ENCODE assay signal across 9 mouse cellular contexts in the genomic region with DNA sequence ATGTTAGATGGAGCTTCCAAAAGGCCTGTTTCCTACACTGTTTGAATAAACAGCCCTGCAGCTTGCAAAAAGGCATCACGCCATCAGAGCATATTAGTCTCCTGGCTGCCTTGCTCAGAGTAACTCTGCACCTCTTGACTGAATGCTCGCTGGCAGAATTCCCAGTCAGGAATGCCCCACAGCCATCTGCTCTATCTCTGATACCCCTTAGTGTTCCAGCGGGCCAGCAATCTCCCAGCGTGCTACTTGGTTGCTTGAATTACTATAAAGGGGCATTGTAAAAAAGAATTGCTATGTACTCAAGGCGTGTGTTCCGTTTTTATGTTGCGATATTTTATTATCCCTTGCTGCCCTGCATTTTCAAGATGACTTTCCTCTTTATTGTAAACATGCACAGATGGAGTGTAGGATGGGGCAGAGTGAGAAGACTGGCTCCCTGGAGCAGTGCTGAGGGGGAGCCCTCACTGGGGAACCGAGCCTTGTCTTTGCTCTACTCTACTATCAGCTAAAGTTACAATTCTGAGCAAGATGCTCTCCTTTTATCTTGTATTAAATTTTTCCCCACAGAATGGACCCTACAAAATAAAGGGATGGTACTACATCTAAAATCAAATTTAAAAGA. TPM values are rescaled to one million over a fixed set of nuclear protein-coding genes. Genes with fewer than 3 reads are reported as not detected.
A peak's percentile ranks its signal among the peaks of the same experiment; 100 is the strongest.
DNase-seq lines count a peak whose midpoint lies in the region; ATAC-seq and TF ChIP-seq lines count a peak whose summit lies in the region.
"Had no signal": no experiment of that assay in that cellular context is flagged by ENCODE, and none has a peak within 500 bp of the region (broad histone marks: within the 10 kb centered on the region; RNA-seq: fewer than 3 reads in every experiment).

No protein-coding gene starts in this region.

- peak overlapping the region; percentile 75 for H3K27ac ChIP-seq in heart, postnatal 0 days (ENCODE audit: low read depth)
- no peak overlapping the region for H3K27ac ChIP-seq in stomach, embryonic 16.5 days (ENCODE audit: low read length)

- H3K9me3 ChIP-seq in heart, postnatal 0 days (replicated peaks; ENCODE audit: control insufficient read depth, low read length): no peaks in the 10 kb centered on the region
- no peaks in the 10 kb centered on the region for H3K9me3 ChIP-seq in stomach, embryonic 16.5 days (replicated peaks; ENCODE audit: control insufficient read depth, low read length)
- H3K9me3 ChIP-seq: G1E had no signal

- H3K4me3 ChIP-seq in heart, postnatal 0 days (ENCODE audit: low read depth, low read length): no peak overlapping the region
- H3K4me3 ChIP-seq in stomach, embryonic 16.5 days (replicated peaks; ENCODE audit: low read length): no peak overlapping the region

- TF ChIP-seq EP300 in heart, postnatal 0 days (IDR thresholded peaks at IDR 0.05; ENCODE audit: low read depth): peak; percentile 56; the same call in 1 of the 2 replicates

- H3K36me3 ChIP-seq in heart, postnatal 0 days (replicated peaks; ENCODE audit: control insufficient read depth, insufficient read depth, low read length): no peaks in the 10 kb centered on the region
- H3K36me3 ChIP-seq in stomach, embryonic 16.5 days (ENCODE audit: control insufficient read depth, insufficient read depth, low read length): no peaks in the 10 kb centered on the region
- H3K36me3 ChIP-seq: G1E had no signal

- peak; percentile 46 to 62 for DNase-seq in left cerebral cortex, adult 18-20 months (ENCODE audit: low spot score in 2 of 2)
- DNase-seq in left cerebral cortex, adult 11 months (ENCODE audit: low spot score): no peak
- DNase-seq in cerebellum, postnatal 4 days (ENCODE audit: low spot score in 2 of 2): peak; percentile 31 to 81
- peak; percentile 90 for DNase-seq in heart, postnatal 0 days (ENCODE audit: low spot score)
- DNase-seq in left cerebral cortex, postnatal 14 days (ENCODE audit: low spot score in 2 of 2): peak; percentile 34 to 61
- no peak for DNase-seq in kidney, postnatal 25 days

- H3K4me2 ChIP-seq in heart, postnatal 0 days (ENCODE audit: low read depth, low read length): peak overlapping the region; percentile 22; the same call in 1 of the 2 replicates
- no peak overlapping the region for H3K4me2 ChIP-seq in stomach, embryonic 16.5 days (ENCODE audit: low read depth, low read length)

- no peaks in the 10 kb centered on the region for H3K27me3 ChIP-seq in heart, postnatal 0 days (ENCODE audit: control insufficient read depth, insufficient read depth, low read length)
- no peaks in the 10 kb centered on the region for H3K27me3 ChIP-seq in stomach, embryonic 16.5 days (ENCODE audit: control insufficient read depth, insufficient read depth, low read length)

- peaks cover 9% of the 10 kb centered on the region for H3K4me1 ChIP-seq in heart, postnatal 0 days (ENCODE audit: control insufficient read depth, insufficient read depth)
- peaks cover 3% of the 10 kb centered on the region; the same call in 1 of the 2 replicates for H3K4me1 ChIP-seq in stomach, embryonic 16.5 days (ENCODE audit: control insufficient read depth, insufficient read depth, low read length)

- no peak for TF ChIP-seq CTCF in heart, postnatal 0 days (IDR thresholded peaks at IDR 0.05; ENCODE audit: low read depth)

- ATAC-seq in heart, postnatal 0 days (ENCODE audit: insufficient read depth, low read depth): peak; percentile 95
- peak; percentile 78; the same call in 1 of the 2 replicates for ATAC-seq in stomach, embryonic 16.5 days (ENCODE audit: insufficient read depth, low FRiP score)
- ATAC-seq in erythroid progenitor cell, adult 5-6 weeks (replicated peaks; ENCODE audit: low FRiP score, poor library complexity, severe bottlenecking): no peak

- 25% methylated on average over 8 of the region's 8 CpGs for WGBS in heart, postnatal 0 days
- WGBS in stomach, embryonic 16.5 days: 38% methylated on average over 8 of the region's 8 CpGs

- intact Hi-C loops in left cerebral cortex, postnatal 14 days (cut with DNase I): no loop called here

- H3K9ac ChIP-seq in heart, postnatal 0 days (replicated peaks; ENCODE audit: low read depth, low read length): peak overlapping the region; percentile 17; the same call in 1 of the 2 replicates
- H3K9ac ChIP-seq in stomach, embryonic 16.5 days (ENCODE audit: low read length): no peak overlapping the region

RNA-seq across cellular contexts. Expression of a gene that starts 43.3 kb away (rescaled TPM):
- 10 to 100 TPM; 31.9 to 34.5 TPM for total RNA-seq in left cerebral cortex, adult 18-20 months (2021)
- 0.15 and 1.2 TPM in 2 replicates for total RNA-seq in heart, postnatal 0 days (2014; rRNA removed; ENCODE audit: low replicate concordance)
- 0.25 and 0.32 TPM in 2 replicates for polyA plus RNA-seq in heart, postnatal 0 days (2015; fragmentation: Nextera tagmentation; extraction: Ambion mirVana)
- 10 to 100 TPM; 25.9 to 29.4 TPM for total RNA-seq in left cerebral cortex, postnatal 14 days (2021)
- 2.3 and 3.2 TPM in 2 replicates for polyA plus RNA-seq in stomach, embryonic 16.5 days (2015; fragmentation: Nextera tagmentation; extraction: Ambion mirVana)
- total RNA-seq in erythroid progenitor cell, adult 5-6 weeks (2015; ENCODE audit: low replicate concordance): not detected in 2 replicates
- not detected in 2 replicates for total RNA-seq in erythroid progenitor cell, adult 5-6 weeks (2017; ENCODE audit: low replicate concordance)

Comparison
In these comparisons a context has a peak if more than half of its experiments do, and no peak if none do; other contexts are left out.
1. DNase-seq: peak in left cerebral cortex, adult 18-20 months (2 of 2), cerebellum, postnatal 4 days (2 of 2), heart, postnatal 0 days (single experiment) and left cerebral cortex, postnatal 14 days (2 of 2); none in left cerebral cortex, adult 11 months (single experiment) and kidney, postnatal 25 days (0 of 2).
2. RNA of a gene that starts 43.3 kb away (total RNA-seq): 31.9 to 34.5 TPM in left cerebral cortex, adult 18-20 months and 25.9 to 29.4 TPM in left cerebral cortex, postnatal 14 days; 0.15 to 1.2 TPM in heart, postnatal 0 days and not detected in erythroid progenitor cell, adult 5-6 weeks; every median in the first group is over 10 times any median in the second.